ENCODE assay signal across 8 mouse cellular contexts in the genomic region with DNA sequence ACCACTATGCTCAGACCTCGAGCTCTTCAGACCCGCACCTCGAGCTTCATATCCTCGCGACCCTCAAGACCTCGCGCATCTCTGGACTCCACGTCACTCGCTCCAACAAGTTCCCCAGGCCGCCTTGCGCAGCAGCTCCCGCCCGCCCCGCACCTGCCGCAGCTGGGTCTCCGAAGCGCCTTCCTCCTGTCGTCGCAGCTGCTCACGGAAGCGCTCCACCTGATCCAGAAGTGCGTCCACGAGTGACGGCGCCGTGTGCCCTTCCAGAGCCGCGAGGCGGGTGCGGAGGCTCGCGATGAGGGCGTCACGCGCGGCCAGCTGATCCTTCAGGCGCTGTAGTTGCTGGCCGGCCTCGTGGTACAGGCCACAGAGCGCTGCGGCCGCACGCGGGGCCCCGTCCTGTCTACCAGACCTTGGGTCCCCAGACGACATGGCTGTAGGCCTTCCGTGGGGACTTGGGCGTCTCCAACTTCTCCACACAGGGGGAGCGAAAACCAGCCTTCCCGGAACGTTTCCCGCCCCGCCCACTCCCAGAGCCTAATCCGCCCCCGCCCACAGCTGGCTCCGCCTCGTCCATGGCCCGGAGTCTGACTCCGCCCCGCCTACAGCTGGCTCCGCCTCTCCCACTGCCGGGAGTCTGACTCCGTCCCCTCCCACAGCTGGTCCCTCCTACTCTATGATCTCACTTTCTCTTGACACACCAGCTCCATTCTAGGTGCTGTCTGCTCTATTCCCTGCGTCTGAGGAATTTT. TPM values are rescaled to one million over a fixed set of nuclear protein-coding genes. Genes with fewer than 3 reads are reported as not detected.
DNase-seq lines count a peak whose midpoint lies in the region; ATAC-seq and TF ChIP-seq lines count a peak whose summit lies in the region.

TSS of gene Tnip2 (minus strand) at position 526 of the 752 bp plus-strand sequence.

- H3K9ac ChIP-seq in MEL (ENCODE audit: control insufficient read depth, low read depth, low read length, poor library complexity, severe bottlenecking): peak within 1 kb of the TSS; percentile 90
- H3K9ac ChIP-seq in lung, embryonic 16.5 days (ENCODE audit: low read length): peak within 1 kb of the TSS; percentile 94

- peaks cover 18 to 29% of the 10 kb centered on the region in 2 experiments for H3K4me1 ChIP-seq in MEL (ENCODE audit: control insufficient read depth in 1 of 2, insufficient read depth in 2 of 2, low read length in 2 of 2)
- no peaks in the 10 kb centered on the region for H3K4me1 ChIP-seq in cerebellum, adult 2 months (ENCODE audit: control insufficient read depth, insufficient read depth, low read length)
- peaks cover 4% of the 10 kb centered on the region; the same call in 1 of the 2 replicates for H3K4me1 ChIP-seq in lung, embryonic 16.5 days (replicated peaks; ENCODE audit: control insufficient read depth, insufficient read depth, low read length)

- under 1% methylated on average over 64 of the region's 64 CpGs for WGBS in cerebellum, adult 2 months
- WGBS in lung, embryonic 16.5 days: under 1% methylated on average over 64 of the region's 64 CpGs

- peaks cover 0 to 28% of the 10 kb centered on the region in 2 experiments; a peak in 2 of 4 replicates for H3K36me3 ChIP-seq in MEL (ENCODE audit: control insufficient read depth in 1 of 2, insufficient read depth in 2 of 2, low read length in 2 of 2)
- H3K36me3 ChIP-seq in lung, embryonic 16.5 days (ENCODE audit: control insufficient read depth, insufficient read depth, low read length): no peaks in the 10 kb centered on the region

- peaks cover 14% of the 10 kb centered on the region for H3K79me2 ChIP-seq in MEL (ENCODE audit: control insufficient read depth, insufficient read depth, low read length, poor library complexity)

- peak; percentile 97 to 98 for ATAC-seq in hematopoietic stem cell, adult 5-6 weeks (replicated peaks in 1 of 2; ENCODE audit: insufficient read depth in 1 of 2, low FRiP score in 2 of 2, low TSS enrichment in 1 of 2, low read depth in 1 of 2, poor library complexity in 2 of 2, severe bottlenecking in 2 of 2)
- peak; percentile 99 for ATAC-seq in lung, embryonic 16.5 days (ENCODE audit: low read depth)

- 0 out of 4 replicates have a peak, but pooled peaks of 1 of the 2 experiments have one; percentile 2 for TF ChIP-seq EP300 in MEL (IDR thresholded peaks at IDR 0.05; ENCODE audit: low read depth in 1 of 2, low read length in 2 of 2)

- H3K4me3 ChIP-seq in MEL (ENCODE audit: control insufficient read depth in 1 of 2, insufficient read depth in 1 of 2, low read depth in 2 of 2, low read length in 2 of 2): peak within 1 kb of the TSS; percentile 89 to 98
- peak within 1 kb of the TSS; percentile 38 for H3K4me3 ChIP-seq in cerebellum, adult 2 months (replicated peaks; ENCODE audit: insufficient read depth, low read depth, low read length)
- peak within 1 kb of the TSS; percentile 87 for H3K4me3 ChIP-seq in lung, embryonic 16.5 days (ENCODE audit: low read length)

- TF ChIP-seq RAD21 in MEL (IDR thresholded peaks at IDR 0.05; ENCODE audit: low read depth, low read length): no peak

- no peaks in the 10 kb centered on the region for H3K9me3 ChIP-seq in MEL (replicated peaks; ENCODE audit: insufficient read depth, low read length)
- no peaks in the 10 kb centered on the region for H3K9me3 ChIP-seq in lung, embryonic 16.5 days (ENCODE audit: control insufficient read depth, low read length)

- DNase-seq in MEL (ENCODE audit: low read depth, low spot score): peak; percentile 98
- peak; percentile 71 to 74 for DNase-seq in cerebellum, adult 2 months
- peak; percentile 87 for DNase-seq in forelimb bud, embryonic 11.5 days (ENCODE audit: low read depth, low spot score)
- DNase-seq in layer of hippocampus, adult 9-10 months (ENCODE audit: low spot score): peak; percentile 85
- DNase-seq in ovary, postnatal 10 days (ENCODE audit: low spot score): peak; percentile 77
- peak; percentile 91 to 93 for DNase-seq in thymus, postnatal 10 days (ENCODE audit: low spot score in 2 of 2)

- TF ChIP-seq POLR2A in MEL (IDR thresholded peaks at IDR 0.05; ENCODE audit: control insufficient read depth in 1 of 2, insufficient read depth in 1 of 2, low read depth in 1 of 2, low read length in 2 of 2, poor library complexity in 1 of 2): peak; percentile 42 to 79; a peak in 3 of 4 replicates
- no peak for TF ChIP-seq POLR2A in cerebellum, adult 2 months (IDR thresholded peaks at IDR 0.05; ENCODE audit: borderline replicate concordance, insufficient read depth, low read length)

- H3K27me3 ChIP-seq in MEL (ENCODE audit: control insufficient read depth in 1 of 2, insufficient read depth in 2 of 2, low read length in 2 of 2): no peaks in the 10 kb centered on the region
- no peaks in the 10 kb centered on the region for H3K27me3 ChIP-seq in cerebellum, adult 2 months (ENCODE audit: control insufficient read depth, insufficient read depth, low read length)
- no peaks in the 10 kb centered on the region for H3K27me3 ChIP-seq in lung, embryonic 16.5 days (ENCODE audit: control insufficient read depth, insufficient read depth, low read depth, low read length)

- no peak for TF ChIP-seq CTCF in MEL (IDR thresholded peaks at IDR 0.05 in 2 of 3, conservative IDR thresholded peaks at IDR 0.05 in 1 of 3; ENCODE audit: control insufficient read depth in 1 of 3, insufficient read depth in 1 of 3, low read depth in 2 of 3, low read length in 3 of 3, poor library complexity in 1 of 3, severe bottlenecking in 1 of 3)
- no peak for TF ChIP-seq CTCF in cerebellum, adult 2 months (IDR thresholded peaks at IDR 0.05; ENCODE audit: borderline replicate concordance, insufficient read depth, low read depth, low read length)

- H3K4me2 ChIP-seq in lung, embryonic 16.5 days (ENCODE audit: low read depth, low read length): peak within 1 kb of the TSS; percentile 91

- peak within 1 kb of the TSS; percentile 38 for H3K27ac ChIP-seq in MEL (ENCODE audit: control insufficient read depth, low read depth, low read length)
- no peak within 1 kb of the TSS for H3K27ac ChIP-seq in cerebellum, adult 2 months (ENCODE audit: insufficient read depth, low read length)
- 0 out of 2 replicates have a peak within 1 kb of the TSS, but pooled peaks have one; percentile 11 for H3K27ac ChIP-seq in lung, embryonic 16.5 days (ENCODE audit: low read length)

TF ChIP-seq in MEL, 35 proteins besides CTCF, POLR2A, EP300 and RAD21 (continues in another document):
- no peak for TF ChIP-seq RCOR1 (IDR thresholded peaks at IDR 0.05; ENCODE audit: low read depth, low read length)
- TF ChIP-seq GATA1 (IDR thresholded peaks at IDR 0.05; ENCODE audit: low read depth, low read length): no peak
- TF ChIP-seq NELFE (IDR thresholded peaks at IDR 0.05; ENCODE audit: low read depth, low read length): peak; percentile 85
- 0 out of 2 replicates have a peak, but pooled peaks have one; percentile 37 for TF ChIP-seq MAZ (IDR thresholded peaks at IDR 0.05; ENCODE audit: low read depth, low read length)
- no peak for TF ChIP-seq SMC3 (IDR thresholded peaks at IDR 0.05; ENCODE audit: low read depth, low read length)
- TF ChIP-seq BHLHE40 (IDR thresholded peaks at IDR 0.05; ENCODE audit: borderline replicate concordance, low read depth, low read length): no peak
- TF ChIP-seq UBTF (IDR thresholded peaks at IDR 0.05; ENCODE audit: borderline replicate concordance, insufficient read depth, low read depth, low read length): no peak
- TF ChIP-seq MXI1 (IDR thresholded peaks at IDR 0.05; ENCODE audit: low read depth, low read length): peak; percentile 61; the same call in 1 of the 2 replicates
- no peak for TF ChIP-seq E2F4 (IDR thresholded peaks at IDR 0.05; ENCODE audit: borderline replicate concordance, low read depth, low read length)
- no peak; the same call in 1 of the 2 replicates for TF ChIP-seq MYC (IDR thresholded peaks at IDR 0.05; ENCODE audit: low read depth, low read length)
- peak; percentile 84; the same call in 1 of the 2 replicates for TF ChIP-seq POLR2AphosphoS2 (IDR thresholded peaks at IDR 0.05; ENCODE audit: low read length)
- no peak for TF ChIP-seq TAL1 (IDR thresholded peaks at IDR 0.05; ENCODE audit: low read length)
- no peak for TF ChIP-seq MAFK (IDR thresholded peaks at IDR 0.05; ENCODE audit: borderline replicate concordance, low read depth, low read length)
- TF ChIP-seq TCF12 (IDR thresholded peaks at IDR 0.05; ENCODE audit: low read depth, low read length): no peak; the same call in 1 of the 2 replicates
- TF ChIP-seq CHD2 (IDR thresholded peaks at IDR 0.05; ENCODE audit: low read length): no peak
- peak; percentile 88 for TF ChIP-seq SIN3A (IDR thresholded peaks at IDR 0.05; ENCODE audit: low read length)
- TF ChIP-seq MAX (IDR thresholded peaks at IDR 0.05; ENCODE audit: low read length): peak; percentile 46; the same call in 1 of the 2 replicates
- TF ChIP-seq ZC3H11A (IDR thresholded peaks at IDR 0.05; ENCODE audit: low read depth, low read length): no peak
- 0 out of 2 replicates have a peak, but pooled peaks have one; percentile 17 for TF ChIP-seq CHD1 (IDR thresholded peaks at IDR 0.05; ENCODE audit: low read depth, low read length)
- no peak for TF ChIP-seq GABPA (IDR thresholded peaks at IDR 0.05; ENCODE audit: low read depth, low read length)
- peak; percentile 40; the same call in 1 of the 2 replicates for TF ChIP-seq NRF1 (IDR thresholded peaks at IDR 0.05; ENCODE audit: insufficient read depth, low read depth, low read length, poor library complexity, severe bottlenecking)
- TF ChIP-seq MYB (IDR thresholded peaks at IDR 0.05; ENCODE audit: low read depth, low read length): no peak
- TF ChIP-seq HCFC1 (IDR thresholded peaks at IDR 0.05; ENCODE audit: low read depth, low read length): 0 out of 2 replicates have a peak, but pooled peaks have one; percentile 21
- no peak for TF ChIP-seq MEF2A (IDR thresholded peaks at IDR 0.05; ENCODE audit: extremely low read depth, insufficient replicate concordance, low read depth, low read length, poor library complexity, severe bottlenecking)
- TF ChIP-seq POLR2AphosphoS5 (IDR thresholded peaks at IDR 0.05; ENCODE audit: borderline replicate concordance, low read depth, low read length): no peak
- no peak for TF ChIP-seq ELF1 (IDR thresholded peaks at IDR 0.05; ENCODE audit: low read depth, low read length)
- 0 out of 2 replicates have a peak, but pooled peaks have one; percentile 20 for TF ChIP-seq ETS1 (IDR thresholded peaks at IDR 0.05; ENCODE audit: low read depth, low read length)
- no peak for TF ChIP-seq ZKSCAN1 (IDR thresholded peaks at IDR 0.05; ENCODE audit: low read depth, low read length)

RNA-seq across cellular contexts. Expression of gene Tnip2, which starts in this region (rescaled TPM):
- 22.5 and 27.0 TPM in 2 replicates for total RNA-seq in MEL (2012; rRNA removed)
- polyA plus RNA-seq in MEL (2012; ENCODE audit: insufficient read depth in 1 of 2, insufficient read length in 2 of 2, low read depth in 1 of 2, low replicate concordance in 2 of 2, missing spikeins in 1 of 2): 10 to 100 TPM; 30.6 to 89.4 TPM
- polyA plus RNA-seq in cerebellum, adult 2 months (2012; rRNA removed): 9.6 and 10.0 TPM in 2 replicates
- 36.1 and 39.5 TPM in 2 replicates for total RNA-seq in hematopoietic stem cell, adult 5-6 weeks (2017)
- 23.4 and 27.3 TPM in 2 replicates for polyA plus RNA-seq in lung, embryonic 16.5 days (2015; fragmentation: Nextera tagmentation; extraction: Ambion mirVana)

Comparison
In these comparisons a context has a peak if more than half of its experiments do, and no peak if none do; other contexts are left out.
1. H3K4me3 ChIP-seq: peak in every context shown above with its lines; median percentile 94 in MEL; 87 in lung, embryonic 16.5 days; 38 in cerebellum, adult 2 months.